Mouse (Mus musculus) MEL (cell line): ENCODE results near the gene Btg2. TPM values are rescaled to one million over a fixed set of nuclear protein-coding genes. Genes with fewer than 3 reads are reported as not detected.

Experiments used
- DNase-seq: peaks from one replicate; pipeline ENCODE4 v3.0.0; 2011; ENCODE audit warnings: low read depth, low spot score
- H3K27ac ChIP-seq: 2 replicates; pipeline ENCODE4 v1.5.1; 2012; ENCODE audit warnings: low read depth, mild to moderate bottlenecking, control low read depth, low read length, moderate library complexity; ENCODE audit not compliant: control insufficient read depth
- H3K27me3 ChIP-seq, 2 experiments: fragments of 150-350 bp in 1 of 2; sonication (generic) in 1 of 2; 2 replicates each; pipeline ENCODE4 v1.6.1; 2012; ENCODE audit warnings: low read length in 2 of 2, mild to moderate bottlenecking in 2 of 2, improper control_type of control experiment in 1 of 2, moderate library complexity in 1 of 2; ENCODE audit not compliant: insufficient read depth in 2 of 2, control insufficient read depth in 1 of 2
- H3K36me3 ChIP-seq, 2 experiments: 2 replicates each; pipeline ENCODE4 v1.6.1; 2012 to 2014; ENCODE audit warnings: low read length in 2 of 2, improper control_type of control experiment in 1 of 2, inconsistent platforms in 1 of 2, mild to moderate bottlenecking in 1 of 2; ENCODE audit not compliant: insufficient read depth in 2 of 2, control insufficient read depth in 1 of 2
- H3K4me1 ChIP-seq, 2 experiments: fragments of 150-350 bp in 1 of 2; sonication (generic) in 1 of 2; 2 replicates each; pipeline ENCODE4 v1.6.1; 2012; ENCODE audit warnings: low read length in 2 of 2, improper control_type of control experiment in 1 of 2, mild to moderate bottlenecking in 1 of 2; ENCODE audit not compliant: insufficient read depth in 2 of 2, control insufficient read depth in 1 of 2
- H3K4me3 ChIP-seq, 2 experiments: fragments of 150-350 bp in 1 of 2; sonication (generic) in 1 of 2; 2 replicates each; pipeline ENCODE4 v1.5.1; 2012; ENCODE audit warnings: low read depth in 2 of 2, low read length in 2 of 2, mild to moderate bottlenecking in 2 of 2, moderate library complexity in 2 of 2, control low read depth in 1 of 2, improper control_type of control experiment in 1 of 2; ENCODE audit not compliant: control insufficient read depth in 1 of 2, insufficient read depth in 1 of 2
- H3K79me2 ChIP-seq: 2 replicates; pipeline ENCODE4 v1.6.1; 2012; ENCODE audit warnings: mild to moderate bottlenecking, low read length, moderate library complexity; ENCODE audit not compliant: control insufficient read depth, poor library complexity, insufficient read depth
- H3K9ac ChIP-seq: 2 replicates; pipeline ENCODE4 v1.6.1; 2012; ENCODE audit warnings: low read depth, mild to moderate bottlenecking, control low read depth, low read length, moderate library complexity; ENCODE audit not compliant: control insufficient read depth, poor library complexity, severe bottlenecking
- H3K9me3 ChIP-seq: fragments of 150-350 bp; sonication (generic); replicated peaks from 2 replicates; pipeline ENCODE4 v1.6.1; 2012; ENCODE audit warnings: mild to moderate bottlenecking, low read length, improper control_type of control experiment, moderate library complexity; ENCODE audit not compliant: insufficient read depth
- CHD1 ChIP-seq: IDR thresholded peaks from 2 replicates; pipeline ENCODE4 v1.6.1; 2012; ENCODE audit warnings: low read depth, mild to moderate bottlenecking, inconsistent platforms, low read length, improper control_type of control experiment
- CHD2 ChIP-seq: IDR thresholded peaks from 2 replicates; pipeline ENCODE4 v1.6.1; 2011; ENCODE audit warnings: low read length, improper control_type of control experiment
- E2F4 ChIP-seq: IDR thresholded peaks from 2 replicates; pipeline ENCODE4 v1.6.1; 2011; ENCODE audit warnings: low read depth, low read length, improper control_type of control experiment, borderline replicate concordance
- EP300 ChIP-seq, 2 experiments: IDR thresholded peaks; 2 replicates each; pipeline ENCODE4 v1.6.1; 2011; ENCODE audit warnings: improper control_type of control experiment in 2 of 2, low read length in 2 of 2, low read depth in 1 of 2, mild to moderate bottlenecking in 1 of 2
- ETS1 ChIP-seq: IDR thresholded peaks from 2 replicates; pipeline ENCODE4 v1.6.1; 2012; ENCODE audit warnings: low read depth, mild to moderate bottlenecking, inconsistent platforms, low read length, improper control_type of control experiment, moderate library complexity
- GATA1 ChIP-seq: IDR thresholded peaks from 2 replicates; pipeline ENCODE4 v1.6.1; 2011; ENCODE audit warnings: low read depth, low read length, improper control_type of control experiment
- HCFC1 ChIP-seq: IDR thresholded peaks from 2 replicates; pipeline ENCODE4 v1.6.1; 2012; ENCODE audit warnings: low read depth, mild to moderate bottlenecking, inconsistent platforms, low read length, improper control_type of control experiment, moderate library complexity
- JUND ChIP-seq: IDR thresholded peaks from 2 replicates; pipeline ENCODE4 v1.6.1; 2011; ENCODE audit warnings: low read depth, mild to moderate bottlenecking, improper control_type of control experiment, low read length
- KAT2A ChIP-seq: conservative IDR thresholded peaks from 2 replicates; pipeline ENCODE4 v1.6.1; 2012; ENCODE audit warnings: low read depth, low read length, improper control_type of control experiment, inconsistent platforms
- MAZ ChIP-seq: IDR thresholded peaks from 2 replicates; pipeline ENCODE4 v1.6.1; 2012; ENCODE audit warnings: low read depth, mild to moderate bottlenecking, inconsistent platforms, low read length, improper control_type of control experiment
- POLR2AphosphoS2 ChIP-seq: IDR thresholded peaks from 2 replicates; pipeline ENCODE4 v1.6.1; 2011; ENCODE audit warnings: low read length, improper control_type of control experiment
- POLR2AphosphoS5 ChIP-seq: IDR thresholded peaks from 2 replicates; pipeline ENCODE4 v1.6.1; 2012; ENCODE audit warnings: low read depth, borderline replicate concordance, mild to moderate bottlenecking, inconsistent platforms, low read length, moderate library complexity, mixed read lengths
- RCOR1 ChIP-seq: IDR thresholded peaks from 2 replicates; pipeline ENCODE4 v1.6.1; 2012; ENCODE audit warnings: low read depth, mild to moderate bottlenecking, inconsistent platforms, low read length, improper control_type of control experiment
- SIN3A ChIP-seq: IDR thresholded peaks from 2 replicates; pipeline ENCODE4 v1.6.1; 2012; ENCODE audit warnings: low read length, improper control_type of control experiment, inconsistent platforms
- TBP ChIP-seq: IDR thresholded peaks from 2 replicates; pipeline ENCODE4 v1.8.0; 2011; ENCODE audit warnings: low read depth, low read length, improper control_type of control experiment
- TCF12 ChIP-seq: IDR thresholded peaks from 2 replicates; pipeline ENCODE4 v1.6.1; 2014; ENCODE audit warnings: low read depth, mild to moderate bottlenecking, inconsistent platforms, low read length, improper control_type of control experiment, moderate library complexity
- UBTF ChIP-seq: IDR thresholded peaks from 2 replicates; pipeline ENCODE4 v1.6.1; 2012; ENCODE audit warnings: low read depth, mild to moderate bottlenecking, inconsistent platforms, low read length, improper control_type of control experiment, moderate library complexity, borderline replicate concordance; ENCODE audit not compliant: insufficient read depth
- USF1 ChIP-seq: IDR thresholded peaks from 2 replicates; pipeline ENCODE4 v1.6.1; 2014; ENCODE audit warnings: low read depth, mild to moderate bottlenecking, inconsistent platforms, low read length, improper control_type of control experiment, moderate library complexity
- USF2 ChIP-seq, 2 experiments: IDR thresholded peaks; 2 replicates each; pipeline ENCODE4 v1.6.1; 2011 to 2012; ENCODE audit warnings: improper control_type of control experiment in 2 of 2, low read length in 2 of 2, borderline replicate concordance in 1 of 2, inconsistent platforms in 1 of 2, low read depth in 1 of 2, mild to moderate bottlenecking in 1 of 2; ENCODE audit not compliant: insufficient read depth in 1 of 2
- ZC3H11A ChIP-seq: IDR thresholded peaks from 2 replicates; pipeline ENCODE4 v1.6.1; 2012; ENCODE audit warnings: low read depth, mild to moderate bottlenecking, inconsistent platforms, low read length, improper control_type of control experiment
- ZMIZ1 ChIP-seq: IDR thresholded peaks from 2 replicates; pipeline ENCODE4 v1.6.1; 2012; ENCODE audit warnings: low read depth, mild to moderate bottlenecking, inconsistent platforms, low read length, improper control_type of control experiment, moderate library complexity
- ZNF384 ChIP-seq: IDR thresholded peaks from 2 replicates; pipeline ENCODE4 v1.6.1; 2012; ENCODE audit warnings: low read depth, mild to moderate bottlenecking, inconsistent platforms, low read length, improper control_type of control experiment
- polyA plus RNA-seq, 2 experiments: library from polyadenylated mRNA; stranded (reverse) in 1 of 2; unstranded in 1 of 2; fragments of >175 nt in 1 of 2; fragments of >200 nt in 1 of 2; gene quantifications; 2 replicates each; pipeline versions ENCODE4 v1.2.1 to v1.2.4; 2012; ENCODE audit warnings: low replicate concordance in 2 of 2, low read depth in 1 of 2; ENCODE audit not compliant: insufficient read length in 2 of 2, insufficient read depth in 1 of 2, missing spikeins in 1 of 2
- total RNA-seq: library from RNA; depleted of rRNA; stranded (reverse); fragments of 300-350 nt; gene quantifications from 2 replicates; pipeline ENCODE4 v1.2.3, GENCODE M21; 2012

The Btg2 gene
- total and polyA plus RNA-seq, 3 experiments, result 2.1 to 3.6 TPM; not detected in 1

DNA sequence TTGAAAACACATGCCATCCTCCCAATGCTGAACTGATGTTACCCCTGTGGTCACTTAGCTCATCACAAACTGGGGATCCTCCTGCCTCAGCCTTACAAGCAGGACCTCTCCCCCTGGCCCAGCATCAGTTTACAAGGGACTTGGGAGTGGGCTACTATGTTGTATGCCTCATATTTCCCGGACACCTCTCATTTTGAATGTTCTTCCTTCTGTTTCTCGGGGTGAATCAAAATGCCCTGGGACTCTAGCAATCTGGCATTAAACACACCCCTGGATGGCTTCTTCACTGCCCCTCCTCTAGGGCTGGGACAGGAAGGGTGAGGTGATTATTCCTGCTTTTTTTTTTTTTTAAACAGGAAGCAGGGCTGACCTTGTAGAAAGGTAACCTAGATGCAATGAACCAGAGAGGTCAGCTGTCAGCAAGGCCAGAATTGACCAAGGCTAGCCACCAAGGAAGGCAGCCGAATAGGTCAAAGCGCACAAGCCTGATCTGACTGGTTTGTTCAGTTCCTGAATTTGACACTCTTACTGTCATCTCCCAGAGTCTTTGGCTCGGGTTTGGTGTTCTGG, 2.0 kb upstream of the Btg2 start:
- Histone ChIP-seq H3K79me2 (no peaks in the 10 kb centered on the region; the same call in 1 of the 2 replicates), H3K4me3 (no peak overlapping the region), H3K4me1 (peaks cover 0 to 24% of the 10 kb centered on the region in 2 experiments), H3K9ac (no peak overlapping the region), H3K27ac (no peak overlapping the region), H3K27me3 (no peaks in the 10 kb centered on the region), H3K9me3 (no peaks in the 10 kb centered on the region), H3K36me3 (peaks cover 0 to 11% of the 10 kb centered on the region in 2 experiments; a peak in 2 of 4 replicates)
- no peak for TF ChIP-seq MAZ
- TF ChIP-seq ZC3H11A, result no peak
- TF ChIP-seq CHD1, result no peak
- TF ChIP-seq EP300 (IDR thresholded peaks at IDR 0.05; ENCODE audit: low read depth in 1 of 2, low read length in 2 of 2), result no peak
- TF ChIP-seq KAT2A, result no peak
- no peak for TF ChIP-seq POLR2AphosphoS5
- TF ChIP-seq E2F4, result no peak
- no peak for TF ChIP-seq TCF12
- no peak for TF ChIP-seq TBP
- no peak for TF ChIP-seq RCOR1
- TF ChIP-seq SIN3A, result no peak
- TF ChIP-seq POLR2AphosphoS2, result no peak
- no peak for TF ChIP-seq HCFC1
- no peak for TF ChIP-seq GATA1
- no peak for TF ChIP-seq USF1
- no peak for TF ChIP-seq ZMIZ1
- TF ChIP-seq JUND, result no peak
- no peak for TF ChIP-seq CHD2
- TF ChIP-seq USF2 (IDR thresholded peaks at IDR 0.05; ENCODE audit: borderline replicate concordance in 1 of 2, insufficient read depth in 1 of 2, low read depth in 1 of 2, low read length in 2 of 2), result no peak
- no peak for DNase-seq

DNA sequence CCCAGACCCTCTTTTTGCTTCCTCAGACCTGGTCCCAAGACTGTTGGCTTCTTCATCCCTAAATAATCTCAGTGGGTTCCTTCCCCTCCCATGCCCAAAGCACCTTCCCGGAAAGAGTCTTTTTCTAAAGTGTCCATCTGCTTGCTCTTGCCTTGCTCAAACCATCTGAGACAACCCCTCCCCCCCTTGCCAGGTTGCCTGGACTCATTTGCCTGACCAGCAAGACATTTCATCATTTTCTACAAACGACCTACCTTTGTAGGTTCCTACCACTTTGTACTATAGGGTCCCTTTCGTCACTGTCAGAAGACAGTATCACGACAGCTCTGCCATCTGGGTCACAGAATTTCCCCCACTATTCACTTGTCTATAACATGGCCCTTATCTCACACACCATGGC, 1.5 kb upstream of the Btg2 start:
- Histone ChIP-seq H3K4me3 (no peak overlapping the region), H3K9ac (no peak overlapping the region), H3K79me2 (no peaks in the 10 kb centered on the region; the same call in 1 of the 2 replicates), H3K27ac (no peak overlapping the region), H3K27me3 (no peaks in the 10 kb centered on the region), H3K9me3 (no peaks in the 10 kb centered on the region), H3K4me1 (peaks cover 0 to 24% of the 10 kb centered on the region in 2 experiments), H3K36me3 (peaks cover 0 to 11% of the 10 kb centered on the region in 2 experiments; a peak in 2 of 4 replicates)
- DNase-seq, result no peak
- TF ChIP-seq ZNF384 (no peak), POLR2AphosphoS5 (no peak), CHD1 (no peak), ETS1 (no peak), UBTF (no peak), USF1 (no peak)
